Mouse (Mus musculus): Measurements from ENCODE around the gene Rps23.
"Not testable (repeated sequence)": the region's sequence is repeated elsewhere in the genome, so short reads cannot be mapped to it uniquely, and the experiment has no call there.

Gene Rps23

GRCm38 (mm10) chr13:90922751-90923612, at the start of gene Rps23:
TSS of gene Rps23 (plus strand) at chr13:90922958.
- peak; percentile 94 for DNase-seq (ENCODE audit: inconsistent ontology term)

- peak; percentile 69 for DNase-seq (ENCODE audit: inconsistent ontology term)
These were observed 40.9 kb upstream of the Rps23 start for GRCm38 (mm10) chr13:90881727-90882429.

GRCm38 (mm10) chr13:90885856-90886532, 36.8 kb upstream of the Rps23 start:
- no peak for DNase-seq (ENCODE audit: inconsistent ontology term)

GRCm38 (mm10) chr13:90886568-90886983, 36.2 kb upstream of the Rps23 start:
- peak; percentile 41 for DNase-seq (ENCODE audit: inconsistent ontology term)

DNA sequence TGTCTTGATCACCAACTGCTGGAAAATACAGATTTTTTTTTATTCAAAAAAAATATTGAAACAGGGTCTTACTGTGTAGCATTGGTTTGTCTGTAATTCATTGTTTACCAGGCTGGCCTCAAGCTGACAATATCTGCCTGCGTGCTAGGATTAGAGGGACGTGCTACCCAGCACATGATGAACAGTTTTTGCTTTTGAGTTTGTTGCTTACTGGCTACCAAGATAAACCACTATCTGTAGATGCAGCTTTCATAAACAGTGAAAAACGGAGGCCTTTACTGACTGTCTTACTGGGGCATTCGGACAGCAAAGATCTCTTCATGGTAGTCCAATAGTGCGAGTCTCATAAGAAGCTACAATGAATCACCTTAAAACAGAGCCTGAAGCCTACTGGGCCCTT, 32.6 kb upstream of the Rps23 start:
- DNase-seq (ENCODE audit: inconsistent ontology term) = no peak

DNA sequence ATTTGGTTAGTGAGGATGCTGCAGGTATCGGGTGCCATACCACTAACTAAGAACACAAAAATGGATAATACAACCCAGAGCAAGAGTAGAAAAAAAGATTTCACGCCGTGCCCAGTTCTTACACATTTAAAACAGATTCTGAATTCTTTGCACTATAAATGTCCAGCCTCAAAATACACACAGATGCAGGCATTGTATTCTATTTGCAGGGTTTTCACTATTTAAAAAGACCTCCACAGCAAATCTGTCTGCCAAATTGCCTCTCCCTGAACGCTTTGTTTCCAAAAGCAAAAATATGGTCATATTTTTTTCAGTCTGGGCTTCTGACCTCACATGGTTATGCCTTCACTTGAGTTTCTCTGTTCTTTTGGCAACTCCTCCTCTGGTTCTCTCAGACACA, 27.9 kb upstream of the Rps23 start:
- no peak for DNase-seq (ENCODE audit: inconsistent ontology term)

DNA sequence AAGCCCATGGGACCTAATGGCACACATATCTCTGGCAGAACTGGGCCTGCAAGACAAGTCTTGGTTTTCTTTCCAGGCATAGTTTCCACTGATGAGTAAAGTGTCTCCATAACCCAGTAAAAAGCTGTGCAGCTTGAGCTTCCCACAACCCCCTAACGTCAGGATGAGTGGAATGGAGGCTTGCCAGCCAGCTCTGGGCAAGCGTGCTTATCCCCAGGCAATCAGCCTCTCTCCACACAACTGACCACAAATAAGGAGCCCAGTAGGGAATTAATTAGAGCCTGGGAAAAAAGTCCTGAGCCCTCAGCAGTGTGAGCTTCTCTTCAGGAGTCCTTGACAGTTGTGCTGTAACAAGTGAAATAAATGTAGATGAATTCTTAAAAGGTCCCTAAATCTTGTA, 26.7 kb upstream of the Rps23 start:
- peak; percentile 94 for DNase-seq (ENCODE audit: inconsistent ontology term)

DNA sequence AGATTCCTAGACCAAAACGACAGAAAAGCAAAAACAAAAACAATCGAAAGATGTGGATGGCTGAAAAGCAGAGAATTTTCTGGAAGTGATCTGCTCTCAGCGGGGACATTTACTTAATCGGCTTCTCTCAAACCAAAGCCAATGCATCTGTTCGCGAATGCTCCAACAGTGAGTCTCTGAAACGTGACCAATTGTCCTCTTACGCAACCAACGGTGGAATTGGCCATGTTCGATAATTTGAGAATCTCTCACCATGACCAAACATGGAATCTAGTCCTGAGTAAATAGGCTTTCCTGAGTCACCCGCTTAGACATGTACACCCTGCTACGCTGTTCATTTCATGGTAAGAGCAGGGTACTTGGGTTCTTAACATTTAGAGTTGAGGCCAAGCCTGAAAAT, 25.9 kb upstream of the Rps23 start:
- peak; percentile 37 for DNase-seq (ENCODE audit: inconsistent ontology term)

- DNase-seq (ENCODE audit: inconsistent ontology term) = no peak
These were observed 17.6 kb upstream of the Rps23 start, which contains the start of gene Atp6ap1l for GRCm38 (mm10) chr13:90905176-90905575. TSS of gene Atp6ap1l (minus strand) at chr13:90905355.

DNA sequence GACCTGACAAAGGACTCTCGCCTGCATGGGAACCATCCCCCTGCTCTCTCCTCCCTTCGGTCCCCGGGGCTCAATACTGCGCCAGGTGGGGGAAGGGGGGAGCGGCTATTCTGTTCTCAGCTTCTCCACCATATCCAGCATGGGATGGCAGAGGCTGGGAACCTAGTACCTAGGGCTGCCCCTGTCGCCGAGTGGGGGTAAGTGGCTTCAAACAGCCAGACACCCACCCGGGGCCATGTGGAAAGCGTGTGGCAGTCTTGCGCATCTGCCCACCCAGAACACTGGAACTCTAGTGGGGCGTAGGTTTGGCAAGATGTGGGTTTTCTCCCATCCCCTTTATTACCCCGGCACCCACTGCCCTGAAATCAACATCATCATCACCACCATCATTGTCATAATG, 15.4 kb upstream of the Rps23 start:
- DNase-seq (ENCODE audit: inconsistent ontology term) = no peak

DNA sequence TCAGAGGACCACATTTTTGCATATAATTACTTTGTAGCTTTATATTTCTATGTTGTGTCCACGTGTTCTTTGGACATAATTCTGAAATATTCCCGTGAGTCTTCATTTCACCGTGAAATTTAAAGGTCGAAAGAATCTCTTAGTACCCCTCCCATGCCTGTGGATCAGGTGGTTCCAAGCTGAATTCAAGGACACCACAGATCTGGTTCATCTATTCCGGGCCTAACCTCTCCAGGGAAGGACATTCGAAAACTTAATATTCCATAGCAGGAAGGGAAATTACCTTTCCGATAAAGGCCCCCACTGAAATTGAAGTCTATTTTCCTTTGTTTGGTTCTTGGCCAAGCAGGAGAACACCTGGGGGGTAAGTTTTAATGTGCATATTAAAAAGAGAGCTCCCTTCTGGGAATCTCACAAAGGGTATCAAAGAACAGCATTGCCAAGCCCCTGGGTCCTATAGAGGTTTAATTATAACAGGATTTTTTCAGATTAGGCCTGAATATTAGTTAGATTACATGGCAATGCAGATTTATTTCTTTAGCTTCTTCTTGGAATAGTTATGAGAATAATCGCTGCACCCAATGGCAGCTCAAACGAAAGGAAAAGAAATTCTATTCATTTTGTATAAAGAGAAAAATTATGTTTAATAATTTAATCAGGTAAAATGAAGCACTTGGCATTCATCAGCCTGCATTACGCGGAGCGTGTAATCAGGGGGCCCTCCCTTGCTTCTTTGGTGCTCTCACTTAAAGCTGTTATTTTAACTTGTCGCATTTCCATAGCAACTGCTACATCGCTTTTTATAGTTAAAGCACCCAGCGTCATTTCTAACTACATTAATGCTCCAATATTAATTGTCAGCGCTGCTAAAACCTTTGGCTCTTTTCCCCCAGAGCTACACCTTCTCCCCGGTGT, 9.7 kb upstream of the Rps23 start:
- no peak for DNase-seq (ENCODE audit: inconsistent ontology term)

- no peak for DNase-seq (ENCODE audit: inconsistent ontology term)
These were observed 9.0 kb upstream of the Rps23 start for GRCm38 (mm10) chr13:90913675-90914192.

- no peak for DNase-seq (ENCODE audit: inconsistent ontology term)
These were observed 8.0 kb upstream of the Rps23 start for GRCm38 (mm10) chr13:90914721-90915120.

DNA sequence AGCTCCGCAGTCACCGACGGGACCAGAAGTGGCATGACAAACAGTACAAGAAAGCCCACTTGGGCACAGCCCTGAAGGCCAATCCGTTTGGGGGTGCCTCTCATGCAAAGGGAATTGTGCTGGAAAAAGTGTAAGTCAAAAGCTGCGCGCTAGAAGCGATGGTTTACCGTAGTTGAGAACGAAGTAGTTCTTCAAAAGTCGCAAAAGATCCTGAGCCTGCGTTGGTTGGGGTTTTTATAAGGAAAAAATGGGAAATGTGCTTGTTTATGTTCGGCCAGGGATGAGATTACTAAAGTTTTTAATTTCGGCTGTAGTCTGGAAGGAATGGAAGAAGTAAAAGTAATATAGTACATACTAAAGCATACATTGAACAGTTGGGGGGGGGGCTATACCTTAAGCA, 859 bp downstream of the Rps23 start:
- DNase-seq (ENCODE audit: inconsistent ontology term) = not testable (repeated sequence)

DNA sequence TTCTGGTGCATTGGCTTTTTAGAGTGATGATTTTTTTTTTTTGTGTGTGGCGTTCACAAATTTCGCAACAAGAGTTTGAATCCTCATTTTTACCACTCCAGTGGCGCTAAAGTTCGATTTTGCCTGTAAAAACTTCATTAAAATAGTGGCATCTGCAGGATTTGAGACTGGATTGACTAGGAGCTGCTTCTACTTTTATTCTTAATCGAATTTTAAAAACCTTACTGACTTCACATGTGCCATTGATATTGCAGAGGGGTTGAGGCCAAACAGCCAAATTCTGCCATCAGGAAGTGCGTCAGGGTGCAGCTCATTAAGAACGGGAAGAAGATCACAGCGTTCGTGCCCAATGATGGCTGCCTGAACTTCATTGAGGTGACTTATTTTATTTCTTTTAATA, 1.3 kb downstream of the Rps23 start:
- no peak for DNase-seq (ENCODE audit: inconsistent ontology term)

DNA sequence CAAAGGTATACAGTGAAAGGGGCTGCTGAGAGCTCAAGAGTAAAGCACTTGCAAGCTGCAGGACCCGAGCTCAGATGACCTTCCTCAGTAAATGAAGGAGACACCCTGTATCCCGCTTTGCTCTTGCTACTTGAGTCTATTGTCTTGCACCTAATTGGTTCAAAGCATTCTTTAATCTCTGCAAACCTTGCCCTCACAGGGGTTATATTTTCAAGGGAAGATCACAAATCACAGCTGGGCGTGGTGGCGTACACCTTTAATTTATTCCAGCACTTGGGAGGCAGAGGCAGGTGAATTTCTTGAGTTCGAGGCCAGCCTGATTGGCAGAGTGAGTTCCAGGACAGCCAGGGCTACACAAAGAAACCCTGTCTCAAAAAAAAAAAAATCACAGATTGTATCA, 2.4 kb downstream of the Rps23 start:
- no peak for DNase-seq (ENCODE audit: inconsistent ontology term)

DNA sequence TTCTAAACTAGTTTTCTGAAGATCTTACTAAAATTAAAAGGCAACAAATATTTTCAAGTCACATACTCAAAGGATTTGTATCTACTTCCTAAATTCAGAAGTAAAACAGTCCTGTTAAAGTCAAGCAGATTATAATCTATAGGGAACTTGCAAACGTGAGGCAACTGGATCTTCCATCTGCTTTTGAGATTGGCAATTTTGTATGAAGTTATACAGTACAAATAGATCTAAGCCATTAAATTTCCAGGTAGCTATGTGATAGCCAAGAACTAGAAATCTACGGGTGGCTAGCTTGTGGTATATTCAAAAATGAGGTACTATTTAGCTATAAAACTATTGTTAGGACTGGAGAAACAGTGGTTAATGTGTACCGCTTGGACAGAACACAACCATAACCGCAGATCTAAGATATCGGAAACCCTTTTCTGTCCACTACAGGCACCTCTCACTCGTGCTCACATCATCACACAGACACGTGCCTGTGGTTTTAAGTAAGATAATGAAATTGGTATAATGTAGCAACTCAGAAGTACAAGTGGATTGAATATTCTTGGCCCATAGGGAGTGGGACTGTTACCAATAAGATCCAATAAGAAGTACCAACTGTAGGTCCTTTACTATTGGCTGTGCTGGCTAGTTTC, 3.5 kb downstream of the Rps23 start:
- DNase-seq (ENCODE audit: inconsistent ontology term) = no peak

DNA sequence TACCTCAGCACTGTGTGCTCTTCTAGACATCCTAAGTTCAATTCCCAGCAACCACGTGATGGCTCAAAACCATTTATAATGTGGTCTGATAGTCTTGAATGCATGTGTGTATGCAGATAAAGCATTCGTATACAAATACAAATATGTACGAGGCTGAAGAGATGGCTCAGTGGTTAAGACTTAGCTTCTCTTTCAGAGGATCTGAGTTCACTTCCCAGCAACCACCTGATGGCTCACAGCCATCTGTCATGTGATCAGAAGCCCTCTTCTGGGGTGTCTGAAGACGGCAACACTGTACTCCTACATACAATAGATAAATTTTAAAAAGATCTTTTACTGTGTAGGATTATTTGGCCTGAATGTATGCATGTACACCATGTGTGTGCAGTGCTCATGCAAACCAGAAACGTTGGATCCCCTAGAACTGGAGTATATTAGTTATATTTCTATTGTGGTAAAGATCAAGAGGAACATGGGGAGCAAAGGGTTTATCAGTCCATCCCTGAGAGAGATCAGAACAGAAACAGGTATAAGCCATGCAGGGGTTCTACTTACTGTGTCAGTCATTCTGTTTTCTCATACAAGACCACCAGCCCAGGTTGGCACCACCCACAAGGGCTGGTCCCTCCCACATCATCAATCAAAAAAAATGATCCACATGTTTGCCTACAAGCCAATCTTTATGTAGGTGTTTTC, 4.3 kb downstream of the Rps23 start:
- DNase-seq (ENCODE audit: inconsistent ontology term) = no peak

GRCm38 (mm10) chr13:90928266-90928665, 5.5 kb downstream of the Rps23 start:
- DNase-seq (ENCODE audit: inconsistent ontology term) = not testable (repeated sequence)

DNA sequence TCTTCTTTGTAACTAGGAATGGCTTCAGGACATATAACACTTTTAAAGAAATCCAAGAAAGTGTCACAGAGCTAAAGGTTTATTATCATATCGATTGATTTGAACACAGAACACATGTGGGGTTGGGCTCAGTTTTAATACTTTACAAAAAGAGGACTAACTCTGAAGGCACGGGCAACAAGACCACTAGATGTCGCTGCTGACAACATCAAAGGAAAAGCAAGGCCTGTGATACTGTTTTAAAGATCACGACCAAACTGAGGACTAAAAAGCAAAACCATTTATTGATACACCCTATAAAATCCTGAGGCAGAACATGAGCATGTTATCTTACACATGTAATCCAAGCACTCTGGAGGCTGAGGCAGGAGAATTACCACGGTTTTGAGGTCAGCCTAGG, 7.1 kb downstream of the Rps23 start:
- DNase-seq (ENCODE audit: inconsistent ontology term) = peak; percentile 44

Measured in Muller cell, postnatal 12 days (primary cell).